Mouse (Mus musculus) intestine, embryonic 14.5 days (tissue): ENCODE results near the gene Dusp23. TPM values are rescaled to one million over a fixed set of nuclear protein-coding genes. Genes with fewer than 3 reads are reported as not detected.

Experiments
- ATAC-seq: fragments of 200-750 bp; cut with Nextera tagmentation; replicated peaks from 2 replicates; pipeline ENCODE4 v1.8.0; 2017; ENCODE audit warnings: low read depth, moderate number of reproducible peaks, moderate TSS enrichment, moderate library complexity; ENCODE audit not compliant: low FRiP score, low TSS enrichment
- DNase-seq: peaks from one replicate; pipeline ENCODE4 v3.0.0-alpha.2; 2018; ENCODE audit warnings: low spot score
- H3K27ac ChIP-seq: fragments of 300-500 bp; sonication (generic); 2 replicates; pipeline ENCODE4 v1.5.1; 2014; ENCODE audit warnings: low read depth, mild to moderate bottlenecking, control low read depth
- H3K27me3 ChIP-seq: fragments of 300-500 bp; sonication (generic); replicated peaks from 2 replicates; pipeline ENCODE4 v1.6.1; 2014; ENCODE audit warnings: low read length, control low read depth; ENCODE audit not compliant: control insufficient read depth, insufficient read depth
- H3K36me3 ChIP-seq: fragments of 300-500 bp; sonication (generic); 2 replicates; pipeline ENCODE4 v1.6.1; 2014; ENCODE audit warnings: low read length, control low read depth; ENCODE audit not compliant: control insufficient read depth, insufficient read depth
- H3K4me1 ChIP-seq: fragments of 300-500 bp; sonication (generic); replicated peaks from 2 replicates; pipeline ENCODE4 v1.6.1; 2014; ENCODE audit warnings: low read length, control low read depth, mixed read lengths; ENCODE audit not compliant: control insufficient read depth, insufficient read depth
- H3K4me2 ChIP-seq: fragments of 300-500 bp; sonication (generic); 2 replicates; pipeline ENCODE4 v1.6.1; 2014; ENCODE audit warnings: low read length
- H3K4me3 ChIP-seq: fragments of 300-500 bp; sonication (generic); 2 replicates; pipeline ENCODE4 v1.5.1; 2014; ENCODE audit warnings: low read depth, low read length, control low read depth, mixed read lengths
- H3K9ac ChIP-seq: fragments of 300-500 bp; sonication (generic); 2 replicates; pipeline ENCODE4 v1.6.1; 2014; ENCODE audit warnings: mild to moderate bottlenecking, low read length
- H3K9me3 ChIP-seq: fragments of 300-500 bp; sonication (generic); 2 replicates; pipeline ENCODE4 v1.6.1; 2016; ENCODE audit warnings: low read length, control low read depth; ENCODE audit not compliant: control insufficient read depth
- WGBS: fragments of 180-500 bp; shearing (Covaris S2); extraction: QIAGEN DNeasy Blood & Tissue Kit; methylation state at CpG from one replicate; pipeline ENCODE4 v1.1.7; 2014; 5-methylcytosine and 5-hydroxymethylcytosine counted together
- polyA plus RNA-seq: library from polyadenylated mRNA; unstranded; fragments of >200 nt; fragmentation: Nextera tagmentation; extraction: Ambion mirVana; gene quantifications from 2 replicates; pipeline ENCODE4 v1.2.1, GENCODE M21; 2014

The Dusp23 gene
- polyA plus RNA-seq, 1 experiment from 2014 or later, result 11.8 TPM

GRCm38 (mm10) chr1:172652040-172652662, 19.4 kb upstream of the Dusp23 start:
- no peaks in the 10 kb centered on the region for H3K4me1 ChIP-seq
- H3K9ac ChIP-seq, result no peak overlapping the region
- no peak overlapping the region for H3K27ac ChIP-seq
- WGBS, result 62% methylated on average over 18 of the region's 18 CpGs
- no peak overlapping the region for H3K4me2 ChIP-seq
- ATAC-seq, result no peak
- DNase-seq, result no peak
- no peaks in the 10 kb centered on the region for H3K36me3 ChIP-seq
- H3K4me3 ChIP-seq, result no peak overlapping the region
- no peaks in the 10 kb centered on the region for H3K9me3 ChIP-seq
- no peaks in the 10 kb centered on the region for H3K27me3 ChIP-seq

- Histone ChIP-seq H3K4me2 (no peak overlapping the region), H3K4me3 (no peak overlapping the region), H3K36me3 (no peaks in the 10 kb centered on the region), H3K27me3 (no peaks in the 10 kb centered on the region), H3K4me1 (no peaks in the 10 kb centered on the region), H3K9ac (no peak overlapping the region), H3K9me3 (no peaks in the 10 kb centered on the region), H3K27ac (no peak overlapping the region)
- ATAC-seq, result no peak
- DNase-seq, result no peak
- WGBS, result 64% methylated on average over 10 of the region's 10 CpGs
Measured at GRCm38 (mm10) chr1:172651288-172651987, 18.7 kb upstream of the Dusp23 start.

GRCm38 (mm10) chr1:172650519-172651287, 17.9 kb upstream of the Dusp23 start:
- no peak for ATAC-seq
- no peaks in the 10 kb centered on the region for H3K9me3 ChIP-seq
- 59% methylated on average over 8 of the region's 8 CpGs for WGBS

DNA sequence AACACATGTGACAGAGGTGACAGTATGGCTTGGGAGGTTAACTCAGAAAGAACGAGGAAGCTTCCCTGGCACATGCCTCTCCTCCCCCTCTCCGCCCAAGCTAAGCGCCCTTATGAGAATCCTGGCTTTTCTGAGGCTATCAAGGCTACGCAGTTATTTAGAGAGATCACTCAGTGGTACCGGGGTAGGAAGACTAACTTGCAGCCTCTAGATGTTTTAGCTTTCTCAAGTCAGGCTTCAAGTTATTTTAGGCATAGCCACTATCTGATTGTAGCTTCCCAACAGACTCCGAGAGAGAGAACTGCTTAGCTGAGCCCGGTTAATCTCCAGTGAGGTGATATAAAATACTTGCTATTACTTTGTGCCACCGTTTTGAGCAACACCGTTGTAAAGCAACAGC, 16.6 kb upstream of the Dusp23 start:
- 78% methylated on average over 9 of the region's 9 CpGs for WGBS
- no peaks in the 10 kb centered on the region for H3K36me3 ChIP-seq
- no peaks in the 10 kb centered on the region for H3K9me3 ChIP-seq
- H3K27ac ChIP-seq, result no peak overlapping the region
- DNase-seq (no peak), ATAC-seq (no peak)
- H3K4me2 ChIP-seq, result no peak overlapping the region
- no peak overlapping the region for H3K4me3 ChIP-seq
- no peak overlapping the region for H3K9ac ChIP-seq
- no peaks in the 10 kb centered on the region for H3K27me3 ChIP-seq
- no peaks in the 10 kb centered on the region for H3K4me1 ChIP-seq

More at GRCm38 (mm10) chr1:172650519-172651287, 17.9 kb upstream of the Dusp23 start:
- H3K9ac ChIP-seq, result no peak overlapping the region
- no peak for DNase-seq
- no peaks in the 10 kb centered on the region for H3K4me1 ChIP-seq
- H3K4me2 ChIP-seq, result no peak overlapping the region
- H3K36me3 ChIP-seq, result no peaks in the 10 kb centered on the region
- no peaks in the 10 kb centered on the region for H3K27me3 ChIP-seq
- no peak overlapping the region for H3K27ac ChIP-seq
- H3K4me3 ChIP-seq, result no peak overlapping the region

GRCm38 (mm10) chr1:172647236-172647635, 14.5 kb upstream of the Dusp23 start:
- ATAC-seq (no peak), DNase-seq (no peak)
- H3K4me2 ChIP-seq, result no peak overlapping the region
- no peak overlapping the region for H3K27ac ChIP-seq
- WGBS, result 53% methylated on average over 4 of the region's 4 CpGs
- H3K4me3 ChIP-seq, result no peak overlapping the region
- no peaks in the 10 kb centered on the region for H3K9me3 ChIP-seq
- no peaks in the 10 kb centered on the region for H3K36me3 ChIP-seq
- no peaks in the 10 kb centered on the region for H3K4me1 ChIP-seq
- H3K9ac ChIP-seq, result no peak overlapping the region
- no peaks in the 10 kb centered on the region for H3K27me3 ChIP-seq

- Histone ChIP-seq H3K9ac (no peak overlapping the region), H3K36me3 (no peaks in the 10 kb centered on the region), H3K27ac (no peak overlapping the region), H3K4me2 (no peak overlapping the region), H3K9me3 (no peaks in the 10 kb centered on the region), H3K4me3 (no peak overlapping the region), H3K4me1 (no peaks in the 10 kb centered on the region), H3K27me3 (no peaks in the 10 kb centered on the region)
- WGBS, result 50% methylated on average over 2 of the region's 2 CpGs
- DNase-seq (no peak), ATAC-seq (no peak)
Measured at GRCm38 (mm10) chr1:172638781-172639180, 6.0 kb upstream of the Dusp23 start.

GRCm38 (mm10) chr1:172637801-172638200, 5.0 kb upstream of the Dusp23 start:
- no peak overlapping the region for H3K4me2 ChIP-seq
- H3K4me1 ChIP-seq, result no peaks in the 10 kb centered on the region
- no peaks in the 10 kb centered on the region for H3K9me3 ChIP-seq
- DNase-seq (no peak), ATAC-seq (no peak)
- H3K9ac ChIP-seq, result no peak overlapping the region
- H3K4me3 ChIP-seq, result no peak overlapping the region
- 59% methylated on average over 4 of the region's 4 CpGs for WGBS
- H3K27me3 ChIP-seq, result no peaks in the 10 kb centered on the region
- H3K27ac ChIP-seq, result no peak overlapping the region
- H3K36me3 ChIP-seq, result no peaks in the 10 kb centered on the region

DNA sequence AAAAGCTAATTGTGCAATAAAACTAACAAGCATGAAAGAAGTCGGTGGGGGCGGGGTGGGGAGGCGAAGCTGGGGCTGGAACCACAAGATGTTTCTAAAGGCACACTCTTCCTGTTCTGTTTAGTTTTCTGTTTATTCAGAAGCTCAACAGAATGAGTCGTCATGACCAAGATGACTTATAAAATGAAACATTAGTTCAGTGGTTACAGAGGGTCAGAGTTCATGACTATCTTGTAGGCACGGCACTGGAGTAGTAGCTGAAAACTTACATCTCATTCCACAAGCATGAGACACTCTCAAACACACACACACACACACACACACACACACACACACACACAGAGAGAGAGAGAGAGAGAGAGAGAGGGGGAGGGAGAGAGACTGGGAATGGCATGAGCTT, 3.5 kb upstream of the Dusp23 start:
- Histone ChIP-seq H3K4me2 (no peak overlapping the region), H3K4me3 (no peak overlapping the region), H3K4me1 (no peaks in the 10 kb centered on the region), H3K27ac (no peak overlapping the region), H3K36me3 (no peaks in the 10 kb centered on the region), H3K9me3 (no peaks in the 10 kb centered on the region), H3K27me3 (no peaks in the 10 kb centered on the region), H3K9ac (no peak overlapping the region)
- ATAC-seq (no peak), DNase-seq (no peak)
- WGBS, result 80% methylated on average over 5 of the region's 5 CpGs
